Mouse (Mus musculus) adrenal gland, adult 18-20 months (tissue): Measurements from ENCODE around the gene B630019K06Rik. TPM values are rescaled to one million over a fixed set of nuclear protein-coding genes. Genes with fewer than 3 reads are reported as not detected.
"Not testable (repeated sequence)": the region's sequence is repeated elsewhere in the genome, so short reads cannot be mapped to it uniquely, and the experiment has no call there.

Source experiments
- DNase-seq, 2 experiments: peaks; one replicate each; pipeline ENCODE4 v3.0.0; 2021 to 2022; ENCODE audit warnings: low spot score in 2 of 2
- long read RNA-seq, 2 experiments: library from polyadenylated mRNA; stranded (forward); transcript quantifications; one replicate each; pipeline ENCODE4 v2.0.0; 2021
- total RNA-seq, 2 experiments: library from RNA; stranded (reverse); gene quantifications; 1 replicate in 1 of 2; 2 replicates in 1 of 2; pipeline ENCODE4 v1.2.3; 2021

Gene B630019K06Rik
- total RNA-seq, result 10 to 100 TPM; 11.5 to 12.6 TPM
- long read RNA-seq, experiment 1, transcript B630019K06Rik-201 (1 exons, 2,583 nt), result major isoform, 14 of 14 reads
- long read RNA-seq, experiment 1, partial matches to known transcripts, result 0 of 14 reads
- long read RNA-seq, experiment 1, other reads (novel, unspliced or antisense), result 0 of 14 reads
- long read RNA-seq, experiment 2, transcript B630019K06Rik-201 (1 exons, 2,583 nt), result major isoform, 33 of 33 reads
- long read RNA-seq, experiment 2, partial matches to known transcripts, result 0 of 33 reads
- long read RNA-seq, experiment 2, other reads (novel, unspliced or antisense), result 0 of 33 reads

- peak; percentile 63 to 72 for DNase-seq
These were observed at the start of gene B630019K06Rik for GRCm38 (mm10) chrX:8892343-8893155. Gene B630019K06Rik (plus strand): TSS chrX:8892382.

GRCm38 (mm10) chrX:8843694-8844093 lies 48.5 kb upstream of the B630019K06Rik start, which contains the start of gene Gm6592:
Gene Gm6592 (plus strand): TSS chrX:8843994.
- no peak for DNase-seq

- DNase-seq, result no peak
These were observed 39.7 kb upstream of the B630019K06Rik start for GRCm38 (mm10) chrX:8852486-8852885.

- peak; percentile 48 to 59 for DNase-seq
These were observed 27.9 kb upstream of the B630019K06Rik start for GRCm38 (mm10) chrX:8864331-8864730.

- DNase-seq, result not testable (repeated sequence)
These were observed 18.2 kb upstream of the B630019K06Rik start, which contains the start of gene Gm5751 for GRCm38 (mm10) chrX:8873953-8874352. Gene Gm5751 (plus strand): TSS chrX:8874253.

- no peak for DNase-seq
These were observed 7.8 kb upstream of the B630019K06Rik start for GRCm38 (mm10) chrX:8884336-8884735.

- no peak for DNase-seq
These were observed 223 bp upstream of the B630019K06Rik start for GRCm38 (mm10) chrX:8891975-8892342.

- DNase-seq, result peak in 1 of 2 experiments; percentile 26
These were observed 1.0 kb downstream of the B630019K06Rik start for GRCm38 (mm10) chrX:8893182-8893651.

- no peak for DNase-seq
These were observed 8.6 kb downstream of the B630019K06Rik start for GRCm38 (mm10) chrX:8900823-8901222.

- no peak for DNase-seq
These were observed 9.8 kb downstream of the B630019K06Rik start for GRCm38 (mm10) chrX:8901906-8902472.

GRCm38 (mm10) chrX:8921080-8921479 lies 28.9 kb downstream of the B630019K06Rik start:
- DNase-seq, result no peak

- DNase-seq, result peak; percentile 7 to 21
These were observed 29.8 kb downstream of the B630019K06Rik start for GRCm38 (mm10) chrX:8921813-8922607.

GRCm38 (mm10) chrX:8927308-8927707 lies 35.1 kb downstream of the B630019K06Rik start:
- DNase-seq, result no peak

- DNase-seq, result no peak
These were observed 51.9 kb downstream of the B630019K06Rik start for GRCm38 (mm10) chrX:8944041-8944440.

Other genes starting within 250 kb of the B630019K06Rik start
- not detected for gene Ssxb8, start 201.5 kb upstream of the B630019K06Rik start, total RNA-seq
- gene Ssx9, start 143.9 kb upstream of the B630019K06Rik start, total RNA-seq, result not detected
- gene Ssxb5, start 88.7 kb upstream of the B630019K06Rik start, total RNA-seq, result not detected
- not detected for gene Gm6592, start 48.4 kb upstream of the B630019K06Rik start, total RNA-seq
- gene Gm5751, start 18.1 kb upstream of the B630019K06Rik start, total RNA-seq, result not detected
- not detected for gene Fthl17b, start 70.6 kb downstream of the B630019K06Rik start, total RNA-seq
- not detected for gene Fthl17c, start 84.2 kb downstream of the B630019K06Rik start, total RNA-seq
- not detected for gene Fthl17d, start 94.4 kb downstream of the B630019K06Rik start, total RNA-seq
- not detected for gene Fthl17e, start 141.1 kb downstream of the B630019K06Rik start, total RNA-seq
- gene Fthl17f, start 170.6 kb downstream of the B630019K06Rik start, total RNA-seq, result not detected
- gene 4930402K13Rik, start 212.2 kb downstream of the B630019K06Rik start, total RNA-seq, result not detected